Mouse (Mus musculus) thymus, postnatal 14 days (tissue): ENCODE data around the gene Cyp2c37.
"Not testable (repeated sequence)": the region's sequence is repeated elsewhere in the genome, so short reads cannot be mapped to it uniquely, and the experiment has no call there.

Source experiments
- DNase-seq: peaks from one replicate; pipeline ENCODE4 v3.0.0; 2021

Cyp2c37 gene

GRCm38 (mm10) chr19:39992140-39992539 lies at the start of gene Cyp2c37:
Gene Cyp2c37 (plus strand): TSS chr19:39992424.
- DNase-seq: not testable (repeated sequence)

- not testable (repeated sequence) for DNase-seq
Observed at GRCm38 (mm10) chr19:39960861-39961260, 31.4 kb upstream of the Cyp2c37 start.

GRCm38 (mm10) chr19:39971096-39971495 lies 21.1 kb upstream of the Cyp2c37 start:
- DNase-seq: not testable (repeated sequence)

- DNase-seq: no peak
Observed at GRCm38 (mm10) chr19:39989471-39989870, 2.8 kb upstream of the Cyp2c37 start.
